In the genomic region with DNA sequence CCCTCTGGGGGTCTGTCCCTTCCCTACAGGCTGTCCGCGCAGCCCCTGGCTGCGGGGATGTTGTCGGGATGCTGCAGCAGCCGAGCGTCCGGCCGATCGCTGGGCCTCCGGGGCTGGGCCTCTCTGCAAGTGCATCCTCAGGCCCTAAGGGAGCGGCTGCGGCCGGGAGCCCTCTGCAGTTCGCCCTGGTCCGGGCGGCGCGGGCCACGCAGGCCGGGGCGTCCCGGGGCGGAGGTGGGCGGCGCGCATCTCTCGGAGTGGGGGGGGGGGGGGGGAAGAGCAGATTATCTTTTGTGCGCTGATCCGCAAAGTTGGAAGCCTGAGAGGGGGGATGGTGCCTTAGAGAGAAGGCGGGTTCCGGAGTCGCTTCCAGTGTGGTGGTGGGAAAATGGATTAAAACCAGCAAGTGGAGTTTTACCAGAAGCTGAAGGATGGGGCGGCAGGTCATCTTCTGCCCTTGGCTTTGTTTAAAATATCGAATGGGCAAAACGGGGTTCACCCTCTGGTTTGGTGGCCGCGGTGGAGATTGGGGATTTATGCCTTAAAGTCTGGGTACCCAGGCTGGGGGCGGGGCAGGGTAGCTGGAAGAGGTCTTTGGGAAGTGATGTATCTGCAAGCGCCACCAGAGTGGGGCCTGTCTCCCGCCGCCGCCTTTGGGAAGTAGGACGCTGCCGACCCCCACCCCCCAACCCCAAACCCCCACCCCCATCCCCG, we compare ENCODE assay signal across 8 mouse cellular contexts. TPM values are rescaled to one million over a fixed set of nuclear protein-coding genes. Genes with fewer than 3 reads are reported as not detected.
DNase-seq lines count a peak whose midpoint lies in the region; ATAC-seq and TF ChIP-seq lines count a peak whose summit lies in the region.

No protein-coding gene starts in this region.

- H3K27me3 ChIP-seq in liver, adult 2 months (ENCODE audit: control insufficient read depth, insufficient read depth, low read length), result peaks cover 21% of the 10 kb centered on the region
- H3K27me3 ChIP-seq in embryonic facial prominence, embryonic 12.5 days, result peaks cover 46% of the 10 kb centered on the region
- peaks cover 30% of the 10 kb centered on the region for H3K27me3 ChIP-seq in hindbrain, embryonic 14.5 days (ENCODE audit: control insufficient read depth, insufficient read depth, low read length)
- H3K27me3 ChIP-seq in lung, embryonic 14.5 days (ENCODE audit: insufficient read depth, low read length), result peaks cover 42% of the 10 kb centered on the region
- H3K27me3 ChIP-seq in small intestine, adult 2 months (ENCODE audit: control insufficient read depth, insufficient read depth, low read length), result peaks cover 47% of the 10 kb centered on the region

- H3K9ac ChIP-seq in liver, adult 2 months (ENCODE audit: low read depth, low read length), result peak overlapping the region; percentile 27; the same call in 1 of the 2 replicates
- H3K9ac ChIP-seq in embryonic facial prominence, embryonic 12.5 days, result peak overlapping the region; percentile 50
- H3K9ac ChIP-seq in hindbrain, embryonic 14.5 days, result peak overlapping the region; percentile 67
- peak overlapping the region; percentile 46 for H3K9ac ChIP-seq in lung, embryonic 14.5 days

- TF ChIP-seq POLR2A in liver, adult 2 months (IDR thresholded peaks at IDR 0.05; ENCODE audit: extremely low read depth, insufficient read depth, low read length), result no peak
- TF ChIP-seq POLR2A in small intestine, adult 2 months (IDR thresholded peaks at IDR 0.05; ENCODE audit: low read depth, low read length), result no peak

- H3K9me3 ChIP-seq in embryonic facial prominence, embryonic 12.5 days, result peaks cover 11% of the 10 kb centered on the region; the same call in 1 of the 2 replicates
- H3K9me3 ChIP-seq in hindbrain, embryonic 14.5 days (ENCODE audit: control insufficient read depth, low read length), result peaks cover 13% of the 10 kb centered on the region; the same call in 1 of the 2 replicates
- no peaks in the 10 kb centered on the region for H3K9me3 ChIP-seq in lung, embryonic 14.5 days (ENCODE audit: low read depth, low read length)

- no peak for TF ChIP-seq CTCF in liver, adult 2 months (IDR thresholded peaks at IDR 0.05; ENCODE audit: low read depth, low read length)
- TF ChIP-seq CTCF in lung, embryonic 14.5 days (IDR thresholded peaks at IDR 0.05; ENCODE audit: low read depth), result no peak
- TF ChIP-seq CTCF in small intestine, adult 2 months (IDR thresholded peaks at IDR 0.05; ENCODE audit: extremely low read depth, insufficient read length, insufficient replicate concordance, low read depth, low read length), result no peak

- no peaks in the 10 kb centered on the region for H3K79me2 ChIP-seq in liver, adult 2 months (ENCODE audit: control insufficient read depth, insufficient read depth, low read length)

- no peaks in the 10 kb centered on the region for H3K36me3 ChIP-seq in liver, adult 2 months (ENCODE audit: control insufficient read depth, insufficient read depth, low read length)
- no peaks in the 10 kb centered on the region for H3K36me3 ChIP-seq in embryonic facial prominence, embryonic 12.5 days
- H3K36me3 ChIP-seq in hindbrain, embryonic 14.5 days (replicated peaks; ENCODE audit: control insufficient read depth, insufficient read depth), result no peaks in the 10 kb centered on the region
- H3K36me3 ChIP-seq in lung, embryonic 14.5 days (ENCODE audit: insufficient read depth), result no peaks in the 10 kb centered on the region
- no peaks in the 10 kb centered on the region for H3K36me3 ChIP-seq in small intestine, adult 2 months (ENCODE audit: control insufficient read depth, insufficient read depth, low read length)

- WGBS in liver, adult 2 months, result 3% methylated on average over 44 of the region's 45 CpGs
- under 1% methylated on average over 44 of the region's 45 CpGs for WGBS in embryonic facial prominence, embryonic 12.5 days
- WGBS in hindbrain, embryonic 14.5 days, result under 1% methylated on average over 35 of the region's 45 CpGs
- 2% methylated on average over 38 of the region's 45 CpGs for WGBS in lung, embryonic 14.5 days
- 4% methylated on average over 44 of the region's 45 CpGs for WGBS in small intestine, adult 2 months

- H3K27ac ChIP-seq in liver, adult 2 months (replicated peaks; ENCODE audit: insufficient read depth, low read depth, low read length), result no peak overlapping the region
- H3K27ac ChIP-seq in embryonic facial prominence, embryonic 12.5 days, result 0 out of 2 replicates have a peak overlapping the region, but pooled peaks have one; percentile 30
- H3K27ac ChIP-seq in hindbrain, embryonic 14.5 days, result peak overlapping the region; percentile 59
- H3K27ac ChIP-seq in lung, embryonic 14.5 days (ENCODE audit: low read depth), result no peak overlapping the region
- H3K27ac ChIP-seq in small intestine, adult 2 months (ENCODE audit: insufficient read depth, low read depth, low read length), result no peak overlapping the region

- DNase-seq in liver, adult 2 months (ENCODE audit: extremely low read depth, low read depth, low spot score), result no peak
- no peak for DNase-seq in liver
- DNase-seq in hindbrain, embryonic 14.5 days (ENCODE audit: low spot score), result no peak
- peak; percentile 42 for DNase-seq in lung, embryonic 14.5 days
- no peak for DNase-seq in frontal cortex, postnatal 25 days (ENCODE audit: low spot score in 2 of 2)

- H3K4me2 ChIP-seq in embryonic facial prominence, embryonic 12.5 days (replicated peaks), result peak overlapping the region; percentile 85
- peak overlapping the region; percentile 63 for H3K4me2 ChIP-seq in hindbrain, embryonic 14.5 days (replicated peaks)
- peak overlapping the region; percentile 90 for H3K4me2 ChIP-seq in lung, embryonic 14.5 days

- H3K4me3 ChIP-seq in liver, adult 2 months (ENCODE audit: insufficient read depth, low read depth, low read length), result peak overlapping the region; percentile 47; the same call in 1 of the 2 replicates
- H3K4me3 ChIP-seq in embryonic facial prominence, embryonic 12.5 days, result peak overlapping the region; percentile 53
- H3K4me3 ChIP-seq in hindbrain, embryonic 14.5 days (replicated peaks; ENCODE audit: low read length), result peak overlapping the region; percentile 48
- H3K4me3 ChIP-seq in lung, embryonic 14.5 days (ENCODE audit: low read depth, low read length), result peak overlapping the region; percentile 48
- peak overlapping the region; percentile 61 for H3K4me3 ChIP-seq in small intestine, adult 2 months (ENCODE audit: low read depth, low read length)

- H3K4me1 ChIP-seq in liver, adult 2 months (ENCODE audit: control insufficient read depth, insufficient read depth, low read length), result peaks cover 4% of the 10 kb centered on the region; the same call in 1 of the 2 replicates
- H3K4me1 ChIP-seq in embryonic facial prominence, embryonic 12.5 days, result peaks cover 15% of the 10 kb centered on the region; the same call in 1 of the 2 replicates
- peaks cover 37% of the 10 kb centered on the region for H3K4me1 ChIP-seq in hindbrain, embryonic 14.5 days (replicated peaks; ENCODE audit: control insufficient read depth, insufficient read depth, low read length)
- peaks cover 5% of the 10 kb centered on the region; the same call in 1 of the 2 replicates for H3K4me1 ChIP-seq in lung, embryonic 14.5 days (ENCODE audit: insufficient read depth)
- H3K4me1 ChIP-seq in small intestine, adult 2 months (ENCODE audit: control insufficient read depth, insufficient read depth, insufficient read length, low read length), result peaks cover 16% of the 10 kb centered on the region

- no peak for ATAC-seq in embryonic facial prominence, embryonic 12.5 days (ENCODE audit: insufficient number of reproducible peaks, insufficient read depth, low FRiP score, low TSS enrichment)
- ATAC-seq in hindbrain, embryonic 14.5 days (ENCODE audit: low FRiP score), result peak; percentile 51; the same call in 1 of the 2 replicates
- ATAC-seq in lung, embryonic 14.5 days (ENCODE audit: insufficient read depth), result peak; percentile 15; the same call in 1 of the 2 replicates
- no peak for ATAC-seq in megakaryocyte-erythroid progenitor cell, adult 5-6 weeks (replicated peaks; ENCODE audit: low FRiP score, low TSS enrichment, poor library complexity, severe bottlenecking)

RNA-seq across cellular contexts. Expression of a gene that starts 1.8 kb away (rescaled TPM):
- total RNA-seq in liver, adult 2 months (2014; rRNA removed), result 0.09 and 0.20 TPM in 2 replicates
- polyA plus RNA-seq in liver, adult 2 months (2012; rRNA removed), result 0.27 and 0.41 TPM in 2 replicates
- polyA plus RNA-seq in embryonic facial prominence, embryonic 12.5 days (2016; fragmentation: Nextera tagmentation; extraction: Ambion mirVana), result 5.2 and 6.1 TPM in 2 replicates
- 28.7 and 31.4 TPM in 2 replicates for polyA plus RNA-seq in hindbrain, embryonic 14.5 days (2014; fragmentation: Nextera tagmentation; extraction: Ambion mirVana)
- 4.3 and 4.6 TPM in 2 replicates for polyA plus RNA-seq in lung, embryonic 14.5 days (2014; fragmentation: Nextera tagmentation; extraction: Ambion mirVana)
- polyA plus RNA-seq in small intestine, adult 2 months (2012; rRNA removed), result 5.3 and 15.1 TPM in 2 replicates
- 0.87 TPM in 1 of 2 replicates, not detected in the other for total RNA-seq in megakaryocyte-erythroid progenitor cell, adult 5-6 weeks (2014; fragmentation: Nextera tagmentation)
- total RNA-seq in megakaryocyte-erythroid progenitor cell, adult 5-6 weeks (2017), result 4.1 TPM in 1 of 2 replicates, not detected in the other

Comparison
In these comparisons a context has a peak if more than half of its experiments do, and no peak if none do; other contexts are left out.
1. H3K27ac ChIP-seq: peak in embryonic facial prominence, embryonic 12.5 days (single experiment) and hindbrain, embryonic 14.5 days (single experiment); none in liver, adult 2 months (single experiment), lung, embryonic 14.5 days (single experiment) and small intestine, adult 2 months (single experiment).
2. ATAC-seq: peak in hindbrain, embryonic 14.5 days (single experiment) and lung, embryonic 14.5 days (single experiment); none in embryonic facial prominence, embryonic 12.5 days (single experiment) and megakaryocyte-erythroid progenitor cell, adult 5-6 weeks (single experiment).
3. Peak in every context shown above with its lines, with median percentiles within 50 percentile points of each other: H3K4me3 ChIP-seq, H3K9ac ChIP-seq and H3K4me2 ChIP-seq.